Mouse (Mus musculus) left cerebral cortex, adult 2 months (tissue): ENCODE data around the gene Ccdc28a. TPM values are rescaled to one million over a fixed set of nuclear protein-coding genes. Genes with fewer than 3 reads are reported as not detected.

Source experiments
- DNase-seq, 2 experiments: peaks; one replicate each; pipeline ENCODE4 v3.0.0; 2021 to 2022; ENCODE audit warnings: low spot score in 2 of 2, mixed read lengths in 1 of 2; ENCODE audit errors: extremely low spot score in 1 of 2
- H3K27ac ChIP-seq: fragments of 200-600 bp; 2 replicates; pipeline ENCODE4 v1.8.1; 2022
- H3K4me3 ChIP-seq: fragments of 200-600 bp; 2 replicates; pipeline ENCODE4 v1.8.1; 2022
- CTCF ChIP-seq: fragments of 200-600 bp; IDR thresholded peaks from 2 replicates; pipeline ENCODE4 v1.8.1; 2022; ENCODE audit warnings: antibody characterized with exemption, mild to moderate bottlenecking, moderate library complexity
- intact Hi-C: fragments of 180-260 bp; cut with DNase I; formaldehyde crosslinking; loops from one replicate; pipeline ENCODE4 v1.15.1; 2025
- total RNA-seq, 2 experiments: library from RNA; stranded (reverse); gene quantifications; 2 replicates each; pipeline ENCODE4 v1.2.3; 2021

The Ccdc28a gene
- total RNA-seq, 2 experiments from 2014 or later: 34.0 to 34.9 TPM

- no peak for DNase-seq
- intact Hi-C loops: no loop called here
- Histone ChIP-seq H3K4me3 (no peak overlapping the region), H3K27ac (no peak overlapping the region)
- no peak for TF ChIP-seq CTCF
Observed at GRCm38 (mm10) chr10:18191706-18192105, 43.1 kb downstream of the Ccdc28a start.

- no peak for DNase-seq
- intact Hi-C loops: no loop called here
- no peak for TF ChIP-seq CTCF
- Histone ChIP-seq H3K27ac (no peak overlapping the region), H3K4me3 (no peak overlapping the region)
Observed at GRCm38 (mm10) chr10:18189498-18189897, 45.3 kb downstream of the Ccdc28a start.

- TF ChIP-seq CTCF: no peak
- intact Hi-C loops: no loop called here
- H3K4me3 ChIP-seq: no peak overlapping the region
- no peak overlapping the region for H3K27ac ChIP-seq
- DNase-seq: no peak
Observed at GRCm38 (mm10) chr10:18188564-18188963, 46.2 kb downstream of the Ccdc28a start.

- TF ChIP-seq CTCF: no peak
- no peak for DNase-seq
- intact Hi-C loops: no loop called here
- Histone ChIP-seq H3K4me3 (no peak overlapping the region), H3K27ac (no peak overlapping the region)
Observed at GRCm38 (mm10) chr10:18182246-18182645, 52.6 kb downstream of the Ccdc28a start.

- Histone ChIP-seq H3K27ac (no peak overlapping the region), H3K4me3 (no peak overlapping the region)
- TF ChIP-seq CTCF: no peak
- intact Hi-C loops: no loop called here
- DNase-seq: no peak
Observed at GRCm38 (mm10) chr10:18177304-18177703, 57.5 kb downstream of the Ccdc28a start.

GRCm38 (mm10) chr10:18176722-18177121, 58.1 kb downstream of the Ccdc28a start:
- H3K4me3 ChIP-seq: no peak overlapping the region
- no peak for TF ChIP-seq CTCF
- no peak for DNase-seq
- no peak overlapping the region for H3K27ac ChIP-seq
- intact Hi-C loops: no loop called here

- Histone ChIP-seq H3K4me3 (no peak overlapping the region), H3K27ac (no peak overlapping the region)
- intact Hi-C loops: no loop called here
- no peak for DNase-seq
- TF ChIP-seq CTCF: no peak
Observed at GRCm38 (mm10) chr10:18175087-18175486, 59.7 kb downstream of the Ccdc28a start.

Other genes starting within 250 kb of the Ccdc28a start
- 10 to 100 TPM; 18.9 to 19.3 TPM for gene Abracl, start 211.7 kb downstream of the Ccdc28a start, total RNA-seq
- gene Reps1, start 179.1 kb downstream of the Ccdc28a start, total RNA-seq: 10 to 100 TPM; 65.3 to 73.0 TPM
- gene Ect2l, start 24.1 kb downstream of the Ccdc28a start, total RNA-seq: under 1 TPM; 0.11 to 0.63 TPM
- gene Nhsl1, start 84.0 kb upstream of the Ccdc28a start, total RNA-seq: 10 to 100 TPM; 23.7 to 28.9 TPM